ENCODE assay signal across 19 mouse cellular contexts in genomic region chr14:64582822-64583221, GRCm38 (mm10).
DNase-seq lines count a peak whose midpoint lies in the region; ATAC-seq lines count a peak whose summit lies in the region.
"Had no signal": no experiment of that assay in that cellular context is flagged by ENCODE, and none has a peak within 500 bp of the region (broad histone marks: within the 10 kb centered on the region; RNA-seq: fewer than 3 reads in every experiment).

No protein-coding gene starts in this region.

- H3K9ac ChIP-seq in forebrain, embryonic 13.5 days, result no peak overlapping the region
- no peak overlapping the region; the same call in 1 of the 2 replicates for H3K9ac ChIP-seq in forebrain, embryonic 14.5 days (ENCODE audit: low read length)
- H3K9ac ChIP-seq in hindbrain, embryonic 15.5 days, result peak overlapping the region; percentile 42; the same call in 1 of the 2 replicates
- no peak overlapping the region for H3K9ac ChIP-seq in neural tube, embryonic 12.5 days
- H3K9ac ChIP-seq: limb, embryonic 13.5 days; liver, embryonic 15.5 days had no signal

- peaks cover 61% of the 10 kb centered on the region for H3K4me1 ChIP-seq in forebrain, embryonic 13.5 days
- H3K4me1 ChIP-seq in forebrain, embryonic 10.5 days, result peaks cover 42% of the 10 kb centered on the region
- peaks cover 29% of the 10 kb centered on the region for H3K4me1 ChIP-seq in forebrain, embryonic 14.5 days (ENCODE audit: control insufficient read depth, insufficient read depth, low read length)
- H3K4me1 ChIP-seq in hindbrain, embryonic 15.5 days (replicated peaks), result peaks cover 60% of the 10 kb centered on the region
- H3K4me1 ChIP-seq in neural tube, embryonic 12.5 days, result peaks cover 34% of the 10 kb centered on the region
- H3K4me1 ChIP-seq in limb, embryonic 10.5 days, result peaks cover 11% of the 10 kb centered on the region

- WGBS in forebrain, embryonic 13.5 days, result 40% methylated on average over 4 of the region's 4 CpGs
- WGBS in forebrain, embryonic 10.5 days, result 43% methylated on average over 4 of the region's 4 CpGs
- WGBS in forebrain, embryonic 14.5 days, result 41% methylated on average over 4 of the region's 4 CpGs
- WGBS in hindbrain, embryonic 15.5 days, result 19% methylated on average over 4 of the region's 4 CpGs
- 30% methylated on average over 4 of the region's 4 CpGs for WGBS in neural tube, embryonic 12.5 days
- WGBS in limb, embryonic 10.5 days, result 36% methylated on average over 4 of the region's 4 CpGs

- ATAC-seq in forebrain, embryonic 13.5 days, result no peak
- no peak for ATAC-seq in forebrain, embryonic 14.5 days
- ATAC-seq in hindbrain, embryonic 15.5 days (ENCODE audit: low FRiP score, low read depth), result no peak
- ATAC-seq in neural tube, embryonic 12.5 days (ENCODE audit: low FRiP score, low read depth), result no peak

- no peak overlapping the region for H3K4me3 ChIP-seq in forebrain, embryonic 13.5 days
- H3K4me3 ChIP-seq in forebrain, embryonic 10.5 days, result no peak overlapping the region
- H3K4me3 ChIP-seq in forebrain, embryonic 14.5 days (ENCODE audit: low read depth, low read length), result no peak overlapping the region
- no peak overlapping the region for H3K4me3 ChIP-seq in hindbrain, embryonic 15.5 days
- no peak overlapping the region for H3K4me3 ChIP-seq in neural tube, embryonic 12.5 days
- no peak overlapping the region for H3K4me3 ChIP-seq in limb, embryonic 10.5 days
- H3K4me3 ChIP-seq: limb, embryonic 13.5 days; liver, embryonic 15.5 days had no signal

- H3K36me3 ChIP-seq in forebrain, embryonic 13.5 days (ENCODE audit: poor library complexity, severe bottlenecking), result no peaks in the 10 kb centered on the region
- H3K36me3 ChIP-seq in forebrain, embryonic 10.5 days (replicated peaks), result no peaks in the 10 kb centered on the region
- no peaks in the 10 kb centered on the region for H3K36me3 ChIP-seq in forebrain, embryonic 14.5 days (ENCODE audit: control insufficient read depth, insufficient read depth, low read length)
- no peaks in the 10 kb centered on the region for H3K36me3 ChIP-seq in hindbrain, embryonic 15.5 days
- H3K36me3 ChIP-seq in neural tube, embryonic 12.5 days, result no peaks in the 10 kb centered on the region
- no peaks in the 10 kb centered on the region for H3K36me3 ChIP-seq in limb, embryonic 10.5 days
- H3K36me3 ChIP-seq: limb, embryonic 13.5 days; liver, embryonic 15.5 days had no signal

- H3K27ac ChIP-seq in forebrain, embryonic 13.5 days, result peak overlapping the region; percentile 82
- no peak overlapping the region for H3K27ac ChIP-seq in forebrain, embryonic 10.5 days
- H3K27ac ChIP-seq in forebrain, embryonic 14.5 days (ENCODE audit: low read depth, low read length), result peak overlapping the region; percentile 70
- H3K27ac ChIP-seq in hindbrain, embryonic 15.5 days (replicated peaks), result peak overlapping the region; percentile 87
- H3K27ac ChIP-seq in neural tube, embryonic 12.5 days, result peak overlapping the region; percentile 77
- no peak overlapping the region for H3K27ac ChIP-seq in limb, embryonic 10.5 days
- H3K27ac ChIP-seq: limb, embryonic 13.5 days; liver, embryonic 15.5 days; stomach, postnatal 0 days had no signal

- no peak overlapping the region for H3K4me2 ChIP-seq in forebrain, embryonic 13.5 days
- H3K4me2 ChIP-seq in forebrain, embryonic 14.5 days (ENCODE audit: low read length), result no peak overlapping the region
- peak overlapping the region; percentile 44 for H3K4me2 ChIP-seq in hindbrain, embryonic 15.5 days
- H3K4me2 ChIP-seq in neural tube, embryonic 12.5 days (replicated peaks), result no peak overlapping the region
- H3K4me2 ChIP-seq: heart, embryonic 11.5 days; limb, embryonic 13.5 days; liver, embryonic 15.5 days had no signal

- DNase-seq in forebrain, embryonic 10.5 days (ENCODE audit: extremely low spot score, low spot score), result no peak
- no peak for DNase-seq in forebrain, embryonic 14.5 days (ENCODE audit: low spot score)
- no peak for DNase-seq in limb, embryonic 10.5 days (ENCODE audit: low spot score)
- no peak for DNase-seq in heart, adult 9 months (ENCODE audit: low spot score in 2 of 2)
- no peak for DNase-seq in thymus, postnatal 14 days
- DNase-seq: gastrocnemius, postnatal 25 days; heart, postnatal 36 days; kidney, adult 11 months; kidney, postnatal 25 days; lung, postnatal 10 days; right cerebral cortex, postnatal 14 days; thymus, postnatal 36 days had no signal

- peaks cover 32% of the 10 kb centered on the region for H3K27me3 ChIP-seq in forebrain, embryonic 13.5 days
- peaks cover 91% of the 10 kb centered on the region for H3K27me3 ChIP-seq in forebrain, embryonic 10.5 days (ENCODE audit: poor library complexity, severe bottlenecking)
- H3K27me3 ChIP-seq in forebrain, embryonic 14.5 days (replicated peaks; ENCODE audit: control insufficient read depth, insufficient read depth, low read length), result no peaks in the 10 kb centered on the region
- no peaks in the 10 kb centered on the region for H3K27me3 ChIP-seq in hindbrain, embryonic 15.5 days
- no peaks in the 10 kb centered on the region; the same call in 1 of the 2 replicates for H3K27me3 ChIP-seq in neural tube, embryonic 12.5 days (replicated peaks)
- H3K27me3 ChIP-seq in limb, embryonic 10.5 days (ENCODE audit: low read depth, poor library complexity, severe bottlenecking), result peaks cover 88% of the 10 kb centered on the region

- H3K9me3 ChIP-seq in forebrain, embryonic 13.5 days (replicated peaks), result no peaks in the 10 kb centered on the region
- no peaks in the 10 kb centered on the region for H3K9me3 ChIP-seq in forebrain, embryonic 10.5 days
- H3K9me3 ChIP-seq in forebrain, embryonic 14.5 days (replicated peaks; ENCODE audit: control insufficient read depth, low read length), result no peaks in the 10 kb centered on the region
- no peaks in the 10 kb centered on the region for H3K9me3 ChIP-seq in hindbrain, embryonic 15.5 days
- H3K9me3 ChIP-seq in neural tube, embryonic 12.5 days, result no peaks in the 10 kb centered on the region
- no peaks in the 10 kb centered on the region for H3K9me3 ChIP-seq in limb, embryonic 10.5 days (replicated peaks)
- H3K9me3 ChIP-seq: limb, embryonic 13.5 days; liver, embryonic 15.5 days had no signal

Comparison
In these comparisons a context has a peak if more than half of its experiments do, and no peak if none do; other contexts are left out.
1. H3K27ac ChIP-seq: peak in forebrain, embryonic 13.5 days (single experiment), forebrain, embryonic 14.5 days (single experiment), hindbrain, embryonic 15.5 days (single experiment) and neural tube, embryonic 12.5 days (single experiment); none in forebrain, embryonic 10.5 days (single experiment) and limb, embryonic 10.5 days (single experiment).